Mouse (Mus musculus): ENCODE measurements around the gene Prss57.

- TF ChIP-seq POLR2A (IDR thresholded peaks at IDR 0.05; ENCODE audit: borderline replicate concordance, low read depth, low read length) (no peak), CTCF (IDR thresholded peaks at IDR 0.05; ENCODE audit: low read depth, low read length) (no peak)
Measured at GRCm38 (mm10) chr10:79769329-79769728, 21.4 kb downstream of the Prss57 start.

All from bone marrow macrophage, adult 2 months (primary cell).